Mouse (Mus musculus) intestine, postnatal 0 days (tissue): ENCODE results near the gene Trak1. TPM values are rescaled to one million over a fixed set of nuclear protein-coding genes. Genes with fewer than 3 reads are reported as not detected.

Source experiments
- ATAC-seq: fragments of 200-750 bp; cut with Nextera tagmentation; 2 replicates; pipeline ENCODE4 v1.8.0; 2017; ENCODE audit warnings: mild to moderate bottlenecking, moderate TSS enrichment, moderate library complexity
- H3K27ac ChIP-seq: fragments of 300-500 bp; sonication (generic); 2 replicates; pipeline ENCODE4 v1.5.1; 2014; ENCODE audit warnings: mild to moderate bottlenecking, low read depth, low read length, moderate library complexity
- H3K27me3 ChIP-seq: fragments of 300-500 bp; sonication (generic); replicated peaks from 2 replicates; pipeline ENCODE4 v1.6.1; 2014; ENCODE audit warnings: low read length, mixed read lengths; ENCODE audit not compliant: control insufficient read depth, insufficient read depth
- H3K36me3 ChIP-seq: fragments of 300-500 bp; sonication (generic); 2 replicates; pipeline ENCODE4 v1.6.1; 2014; ENCODE audit warnings: mild to moderate bottlenecking, moderate library complexity; ENCODE audit not compliant: control insufficient read depth, insufficient read depth
- H3K4me1 ChIP-seq: fragments of 300-500 bp; sonication (generic); replicated peaks from 2 replicates; pipeline ENCODE4 v1.6.1; 2014; ENCODE audit warnings: antibody characterized with exemption, low read length, mixed read lengths; ENCODE audit not compliant: control insufficient read depth, insufficient read depth
- H3K4me2 ChIP-seq: fragments of 300-500 bp; sonication (generic); replicated peaks from 2 replicates; pipeline ENCODE4 v1.6.1; 2014; ENCODE audit warnings: low read depth, mild to moderate bottlenecking, moderate library complexity
- H3K4me3 ChIP-seq: fragments of 300-500 bp; sonication (generic); 2 replicates; pipeline ENCODE4 v1.5.1; 2014; ENCODE audit warnings: low read depth, low read length
- H3K9ac ChIP-seq: fragments of 300-500 bp; sonication (generic); 2 replicates; pipeline ENCODE4 v1.6.1; 2014; ENCODE audit warnings: mild to moderate bottlenecking, low read depth, low read length
- H3K9me3 ChIP-seq: fragments of 300-500 bp; sonication (generic); 2 replicates; pipeline ENCODE4 v1.6.1; 2016; ENCODE audit warnings: mixed run types; ENCODE audit not compliant: control insufficient read depth
- CTCF ChIP-seq: sonication (generic); IDR thresholded peaks from 2 replicates; pipeline ENCODE4 v1.5.1; 2016; ENCODE audit warnings: low read depth, mild to moderate bottlenecking, control low read depth, antibody characterized with exemption, moderate library complexity
- WGBS: fragments of 180-500 bp; shearing (Covaris S2); extraction: QIAGEN DNeasy Blood & Tissue Kit; methylation state at CpG from one replicate; pipeline ENCODE4 v1.1.7; 2014; 5-methylcytosine and 5-hydroxymethylcytosine counted together
- polyA plus RNA-seq: library from polyadenylated mRNA; unstranded; fragments of >200 nt; fragmentation: Nextera tagmentation; extraction: Ambion mirVana; gene quantifications from 2 replicates; pipeline ENCODE4 v1.2.1, GENCODE M21; 2015

The Trak1 gene
- polyA plus RNA-seq, 1 experiment from 2014 or later: 16.3 TPM

GRCm38 (mm10) chr9:121331878-121332630 lies 34.8 kb downstream of the Trak1 start:
- H3K9ac ChIP-seq: no peak overlapping the region
- peak; percentile 41; the same call in 1 of the 2 replicates for ATAC-seq
- TF ChIP-seq CTCF: no peak
- H3K27me3 ChIP-seq: no peaks in the 10 kb centered on the region
- no peak overlapping the region for H3K4me3 ChIP-seq
- H3K9me3 ChIP-seq: no peaks in the 10 kb centered on the region
- H3K27ac ChIP-seq: peak overlapping the region; percentile 63
- H3K4me2 ChIP-seq: 0 out of 2 replicates have a peak overlapping the region, but pooled peaks have one; percentile 1
- WGBS: 18% methylated on average over 8 of the region's 8 CpGs
- peaks cover 19% of the 10 kb centered on the region for H3K4me1 ChIP-seq
- H3K36me3 ChIP-seq: no peaks in the 10 kb centered on the region

GRCm38 (mm10) chr9:121333559-121333958 lies 36.3 kb downstream of the Trak1 start:
- WGBS: 63% methylated on average over 5 of the region's 5 CpGs
- no peak overlapping the region for H3K4me3 ChIP-seq

GRCm38 (mm10) chr9:121334311-121334851 lies 37.1 kb downstream of the Trak1 start:
- no peak overlapping the region for H3K9ac ChIP-seq
- no peak for TF ChIP-seq CTCF
- no peak overlapping the region for H3K4me3 ChIP-seq
- no peak overlapping the region for H3K4me2 ChIP-seq
- no peak overlapping the region for H3K27ac ChIP-seq
- peaks cover 27% of the 10 kb centered on the region for H3K4me1 ChIP-seq
- no peak for ATAC-seq
- no peaks in the 10 kb centered on the region for H3K27me3 ChIP-seq
- H3K9me3 ChIP-seq: no peaks in the 10 kb centered on the region
- WGBS: 44% methylated on average over 8 of the region's 8 CpGs
- H3K36me3 ChIP-seq: no peaks in the 10 kb centered on the region

More at GRCm38 (mm10) chr9:121333559-121333958, 36.3 kb downstream of the Trak1 start:
- H3K36me3 ChIP-seq: no peaks in the 10 kb centered on the region
- H3K27me3 ChIP-seq: no peaks in the 10 kb centered on the region
- H3K4me2 ChIP-seq: no peak overlapping the region
- ATAC-seq: no peak
- no peak for TF ChIP-seq CTCF
- no peak overlapping the region for H3K27ac ChIP-seq
- H3K4me1 ChIP-seq: peaks cover 27% of the 10 kb centered on the region
- H3K9ac ChIP-seq: no peak overlapping the region
- H3K9me3 ChIP-seq: no peaks in the 10 kb centered on the region

GRCm38 (mm10) chr9:121335568-121335967 lies 38.3 kb downstream of the Trak1 start:
- Histone ChIP-seq H3K27me3 (no peaks in the 10 kb centered on the region), H3K9me3 (no peaks in the 10 kb centered on the region), H3K4me1 (peaks cover 27% of the 10 kb centered on the region), H3K9ac (no peak overlapping the region), H3K4me2 (no peak overlapping the region), H3K27ac (0 out of 2 replicates have a peak overlapping the region, but pooled peaks have one; percentile 21), H3K4me3 (no peak overlapping the region), H3K36me3 (no peaks in the 10 kb centered on the region)
- TF ChIP-seq CTCF: no peak
- WGBS: 40% methylated on average over 7 of the region's 7 CpGs
- ATAC-seq: no peak; the same call in 1 of the 2 replicates

GRCm38 (mm10) chr9:121336324-121336946 lies 39.1 kb downstream of the Trak1 start:
- no peaks in the 10 kb centered on the region for H3K36me3 ChIP-seq
- H3K4me1 ChIP-seq: peaks cover 25% of the 10 kb centered on the region
- ATAC-seq: no peak
- H3K9me3 ChIP-seq: no peaks in the 10 kb centered on the region
- no peak overlapping the region for H3K4me3 ChIP-seq
- WGBS: 90% methylated on average over 15 of the region's 15 CpGs
- H3K27me3 ChIP-seq: no peaks in the 10 kb centered on the region
- no peak overlapping the region for H3K4me2 ChIP-seq
- no peak overlapping the region for H3K9ac ChIP-seq
- TF ChIP-seq CTCF: no peak
- no peak overlapping the region for H3K27ac ChIP-seq
